Mouse (Mus musculus) brain, embryonic 14.5 days (tissue): ENCODE data around the gene Vstm5. TPM values are rescaled to one million over a fixed set of nuclear protein-coding genes. Genes with fewer than 3 reads are reported as not detected.

Experiments used
- DNase-seq: peaks from one replicate; pipeline ENCODE4 v3.0.0-alpha.2; 2011; ENCODE audit warnings: low read depth
- CTCF ChIP-seq: fragments of 200-500 bp; IDR thresholded peaks from 2 replicates; pipeline ENCODE4 v1.5.1; 2012; ENCODE audit warnings: inconsistent platforms, mild to moderate bottlenecking, moderate library complexity, borderline replicate concordance; ENCODE audit not compliant: insufficient read depth, insufficient read length; ENCODE audit errors: extremely low read depth
- POLR2A ChIP-seq: fragments of 200-500 bp; IDR thresholded peaks from 2 replicates; pipeline ENCODE4 v1.6.1; 2012; ENCODE audit warnings: mild to moderate bottlenecking, inconsistent platforms, borderline replicate concordance; ENCODE audit not compliant: poor library complexity, insufficient read depth, insufficient read length, severe bottlenecking; ENCODE audit errors: extremely low read depth
- polyA plus RNA-seq: library from polyadenylated mRNA; depleted of rRNA; stranded (reverse); fragments of >200 nt; gene quantifications from 2 replicates; pipeline ENCODE4 v1.2.3, GENCODE M21; 2012

Gene Vstm5
- polyA plus RNA-seq, 1 experiment: 17.0 TPM

DNA sequence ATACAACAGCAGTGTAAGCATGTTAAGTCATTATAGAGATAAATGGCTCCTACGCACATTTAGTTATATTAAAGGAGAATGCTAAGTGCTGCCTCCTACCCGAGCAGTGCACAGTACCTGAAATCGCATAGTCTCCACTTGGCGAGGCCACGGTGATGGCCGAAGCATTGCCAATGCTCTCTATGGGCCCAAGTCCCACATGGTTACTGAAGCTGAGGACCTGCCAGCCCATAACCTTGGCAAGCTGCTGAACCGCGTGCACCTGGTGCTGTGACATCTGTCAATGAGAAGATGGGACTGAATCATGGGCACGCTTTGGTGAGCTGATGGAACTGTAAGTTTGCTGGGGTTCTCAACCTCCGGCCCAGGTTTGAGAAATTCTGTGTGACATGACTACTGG lies 24.6 kb downstream of the Vstm5 start:
- no peak for DNase-seq
- TF ChIP-seq POLR2A (no peak), CTCF (no peak)

DNA sequence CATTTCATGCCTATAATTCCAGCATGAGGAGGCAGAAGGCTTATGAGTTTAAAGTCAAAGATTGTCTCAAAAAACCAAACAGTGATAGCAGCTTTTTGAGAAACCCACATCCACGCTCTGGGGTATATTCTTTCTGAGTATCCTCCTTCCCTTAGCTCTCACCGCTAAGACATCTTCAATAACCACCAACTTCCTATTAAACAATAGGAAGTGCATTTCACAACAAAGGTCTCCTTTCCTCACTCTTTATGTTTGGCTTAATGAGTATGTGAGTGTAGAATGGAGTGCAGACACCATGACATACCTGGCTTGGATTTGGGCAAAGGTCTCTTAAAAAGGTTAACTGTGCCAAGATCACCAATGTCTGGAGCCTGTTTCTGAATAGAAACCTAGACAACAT lies 35.1 kb downstream of the Vstm5 start:
- DNase-seq: no peak
- no peak for TF ChIP-seq POLR2A
- TF ChIP-seq CTCF: no peak

- no peak for TF ChIP-seq POLR2A
- TF ChIP-seq CTCF: no peak
- DNase-seq: no peak
These were observed 38.0 kb downstream of the Vstm5 start for GRCm38 (mm10) chr9:15276855-15277254.

- TF ChIP-seq POLR2A (no peak), CTCF (no peak)
- DNase-seq: no peak
These were observed 39.5 kb downstream of the Vstm5 start for GRCm38 (mm10) chr9:15278343-15278742.

- TF ChIP-seq CTCF (no peak), POLR2A (no peak)
- DNase-seq: no peak
These were observed 40.3 kb downstream of the Vstm5 start for GRCm38 (mm10) chr9:15279139-15279648.

- DNase-seq: peak; percentile 99
- TF ChIP-seq CTCF (no peak), POLR2A (peak; percentile 67; the same call in 1 of the 2 replicates)
These were observed 41.0 kb downstream of the Vstm5 start, which contains the start of gene Med17 for GRCm38 (mm10) chr9:15279649-15280490. Med17 (minus strand) TSS chr9:15279931.

DNA sequence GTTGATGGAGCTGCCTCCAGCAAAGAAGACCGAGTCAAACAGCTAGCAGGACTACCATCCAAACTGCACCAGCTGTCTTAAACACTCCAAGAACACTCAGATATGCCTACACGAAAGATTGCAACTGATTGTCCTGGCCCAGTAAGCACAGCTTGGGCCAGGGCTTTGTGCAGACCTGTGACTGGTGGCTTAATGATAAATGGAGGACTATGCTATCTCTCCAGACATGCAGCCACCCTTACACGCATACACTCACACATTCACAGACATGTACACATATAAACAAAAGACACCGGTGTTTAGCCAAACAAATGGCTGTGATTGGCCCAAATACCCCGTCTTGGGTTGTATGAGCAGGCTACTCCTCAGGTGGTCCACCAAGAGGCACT lies 41.6 kb downstream of the Vstm5 start:
- TF ChIP-seq CTCF (no peak), POLR2A (no peak)
- DNase-seq: no peak

DNA sequence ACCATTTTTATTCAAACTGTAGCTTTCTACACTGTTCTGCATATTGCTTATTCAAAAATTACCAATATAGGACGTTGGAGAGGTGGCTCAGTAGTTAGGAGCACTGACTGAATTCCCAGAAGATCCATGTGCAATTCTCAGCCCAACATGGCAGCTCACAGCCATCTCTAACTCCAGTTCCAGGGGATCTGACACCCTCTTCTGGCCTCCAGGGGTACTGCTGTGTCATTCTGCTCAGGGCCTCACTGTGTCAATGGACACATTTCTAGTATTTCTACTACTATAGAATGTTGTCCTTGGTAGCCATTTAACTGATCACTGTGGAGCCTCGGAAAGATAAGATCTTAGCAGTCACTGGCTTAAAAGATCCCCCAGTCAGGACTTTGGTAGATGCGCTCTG lies 46.6 kb downstream of the Vstm5 start:
- no peak for DNase-seq
- TF ChIP-seq POLR2A (no peak), CTCF (no peak; the same call in 1 of the 2 replicates)

DNA sequence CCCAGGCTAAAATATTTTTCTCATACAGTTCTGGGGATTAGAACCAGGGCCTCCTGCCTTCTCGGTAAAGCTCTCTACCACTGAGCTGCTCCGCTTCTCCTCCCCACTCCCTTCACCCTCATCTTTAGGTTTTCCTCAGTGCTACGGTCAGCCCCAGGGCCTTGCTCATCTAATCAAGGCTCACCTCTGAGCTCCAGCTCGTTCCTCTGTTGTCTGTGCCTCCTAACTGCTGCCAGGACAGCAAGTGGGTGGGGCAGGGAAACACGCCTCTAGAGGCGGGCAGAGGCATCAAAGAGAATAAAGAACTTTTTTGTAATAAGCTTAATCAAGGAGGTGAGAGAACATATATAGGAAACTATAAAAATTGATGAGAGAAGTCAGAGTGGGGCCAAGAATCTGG lies 49.0 kb downstream of the Vstm5 start:
- TF ChIP-seq CTCF (no peak), POLR2A (no peak)
- no peak for DNase-seq

DNA sequence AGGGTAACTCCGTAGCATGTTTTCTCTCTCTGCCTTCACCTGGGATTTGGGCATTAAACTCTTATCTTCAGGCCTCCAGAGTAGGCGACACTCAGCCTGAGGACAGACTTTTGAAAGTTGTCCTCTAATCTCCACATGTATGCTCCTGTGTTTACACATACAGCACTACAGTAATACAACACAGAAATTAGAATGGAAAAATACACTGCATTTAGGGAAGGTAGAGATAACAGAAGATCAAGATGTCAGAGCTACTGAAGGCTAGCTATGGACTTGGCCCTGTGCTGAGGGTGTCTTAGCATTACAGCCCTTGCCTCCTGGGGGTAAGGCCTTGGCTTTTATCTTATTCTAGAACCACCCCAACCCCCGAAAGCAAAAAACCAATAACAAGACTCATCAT lies 49.6 kb downstream of the Vstm5 start:
- DNase-seq: no peak
- no peak for TF ChIP-seq POLR2A
- no peak for TF ChIP-seq CTCF

GRCm38 (mm10) chr9:15289251-15289650 lies 50.4 kb downstream of the Vstm5 start:
- no peak for DNase-seq
- TF ChIP-seq POLR2A (no peak), CTCF (no peak)

DNA sequence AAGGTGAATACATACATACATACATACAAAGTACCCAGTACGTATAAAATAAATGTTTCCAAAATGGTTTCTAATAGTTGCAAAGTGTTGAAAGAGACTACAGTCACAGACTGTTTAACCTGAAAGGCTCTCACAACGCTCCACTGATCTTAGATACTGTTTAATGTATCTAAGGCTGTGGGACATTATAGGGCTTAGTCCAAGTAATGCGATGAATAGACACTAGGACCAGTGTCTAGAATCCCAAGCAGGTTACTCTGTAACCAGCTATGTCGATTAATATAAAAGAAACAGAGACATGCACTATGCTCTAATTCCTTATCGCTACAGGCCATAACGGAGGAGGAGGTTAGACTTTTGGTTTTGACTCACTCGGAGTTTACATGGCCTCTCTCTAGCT lies 58.3 kb downstream of the Vstm5 start:
- TF ChIP-seq POLR2A (no peak), CTCF (no peak)
- no peak for DNase-seq
